Mouse (Mus musculus) hindbrain, embryonic 15.5 days (tissue): Measurements from ENCODE around the gene Raly. TPM values are rescaled to one million over a fixed set of nuclear protein-coding genes. Genes with fewer than 3 reads are reported as not detected.

ENCODE experiments used
- ATAC-seq: fragments of 200-750 bp; cut with Nextera tagmentation; 2 replicates; pipeline ENCODE4 v1.8.0; 2017; ENCODE audit warnings: low read depth, moderate number of reproducible peaks, moderate TSS enrichment; ENCODE audit not compliant: low FRiP score
- H3K27ac ChIP-seq: fragments of 300-500 bp; sonication (generic); replicated peaks from 2 replicates; pipeline ENCODE4 v1.5.1; 2015; ENCODE audit warnings: mild to moderate bottlenecking, inconsistent platforms
- H3K27me3 ChIP-seq: fragments of 300-500 bp; sonication (generic); 2 replicates; pipeline ENCODE4 v1.6.1; 2015; ENCODE audit warnings: control low read depth, inconsistent platforms
- H3K36me3 ChIP-seq: fragments of 300-500 bp; sonication (generic); 2 replicates; pipeline ENCODE4 v1.6.1; 2015; ENCODE audit warnings: control low read depth, inconsistent platforms
- H3K4me1 ChIP-seq: fragments of 300-500 bp; sonication (generic); replicated peaks from 2 replicates; pipeline ENCODE4 v1.6.1; 2015; ENCODE audit warnings: control low read depth, inconsistent platforms
- H3K4me2 ChIP-seq: fragments of 300-500 bp; sonication (generic); 2 replicates; pipeline ENCODE4 v1.6.1; 2015; ENCODE audit warnings: moderate library complexity, mild to moderate bottlenecking, inconsistent platforms
- H3K4me3 ChIP-seq: fragments of 300-500 bp; sonication (generic); 2 replicates; pipeline ENCODE4 v1.5.1; 2015; ENCODE audit warnings: mild to moderate bottlenecking, inconsistent platforms
- H3K9ac ChIP-seq: fragments of 300-500 bp; sonication (generic); 2 replicates; pipeline ENCODE4 v1.6.1; 2015; ENCODE audit warnings: inconsistent platforms
- H3K9me3 ChIP-seq: fragments of 300-500 bp; sonication (generic); 2 replicates; pipeline ENCODE4 v1.6.1; 2016; ENCODE audit warnings: control low read depth, inconsistent platforms
- WGBS: fragments of 180-500 bp; shearing (Covaris S2); methylation state at CpG from one replicate; pipeline ENCODE4 v1.1.7; 2015; 5-methylcytosine and 5-hydroxymethylcytosine counted together
- polyA plus RNA-seq: library from polyadenylated mRNA; unstranded; fragments of >200 nt; fragmentation: Nextera tagmentation; extraction: Ambion mirVana; gene quantifications from 2 replicates; pipeline ENCODE4 v1.2.1, GENCODE M21; 2015

The Raly gene
- polyA plus RNA-seq, 1 experiment from 2014 or later, result 29.4 TPM

- 66% methylated on average over 1 of the region's 1 CpGs for WGBS
- H3K27me3 ChIP-seq, result no peaks in the 10 kb centered on the region
- ATAC-seq, result no peak
Measured at GRCm38 (mm10) chr2:154818599-154818998, 27.7 kb downstream of the Raly start.

GRCm38 (mm10) chr2:154820346-154820745 is 29.4 kb downstream of the Raly start:
- Histone ChIP-seq H3K27me3 (no peaks in the 10 kb centered on the region), H3K4me3 (no peak overlapping the region), H3K9me3 (no peaks in the 10 kb centered on the region), H3K4me1 (peaks cover 17% of the 10 kb centered on the region), H3K36me3 (no peaks in the 10 kb centered on the region), H3K27ac (no peak overlapping the region), H3K9ac (no peak overlapping the region), H3K4me2 (no peak overlapping the region)
- no peak for ATAC-seq
- WGBS, result 94% methylated on average over 1 of the region's 1 CpGs

More at GRCm38 (mm10) chr2:154818599-154818998, 27.7 kb downstream of the Raly start:
- Histone ChIP-seq H3K9me3 (no peaks in the 10 kb centered on the region), H3K4me2 (no peak overlapping the region), H3K9ac (no peak overlapping the region), H3K4me1 (peaks cover 17% of the 10 kb centered on the region), H3K27ac (no peak overlapping the region), H3K4me3 (no peak overlapping the region), H3K36me3 (no peaks in the 10 kb centered on the region)

GRCm38 (mm10) chr2:154826054-154826538 is 35.2 kb downstream of the Raly start:
- H3K4me2 ChIP-seq, result no peak overlapping the region
- H3K36me3 ChIP-seq, result no peaks in the 10 kb centered on the region
- H3K9me3 ChIP-seq, result no peaks in the 10 kb centered on the region
- WGBS, result 90% methylated on average over 1 of the region's 1 CpGs
- H3K4me1 ChIP-seq, result no peaks in the 10 kb centered on the region
- H3K27me3 ChIP-seq, result no peaks in the 10 kb centered on the region
- no peak for ATAC-seq
- no peak overlapping the region for H3K27ac ChIP-seq
- no peak overlapping the region for H3K4me3 ChIP-seq
- H3K9ac ChIP-seq, result no peak overlapping the region

- no peak overlapping the region for H3K27ac ChIP-seq
- peaks cover 3% of the 10 kb centered on the region; the same call in 1 of the 2 replicates for H3K4me1 ChIP-seq
- no peak overlapping the region for H3K4me3 ChIP-seq
- no peaks in the 10 kb centered on the region for H3K36me3 ChIP-seq
- WGBS, result 74% methylated on average over 4 of the region's 4 CpGs
- H3K9ac ChIP-seq, result no peak overlapping the region
- no peaks in the 10 kb centered on the region for H3K9me3 ChIP-seq
- ATAC-seq, result no peak
- no peaks in the 10 kb centered on the region for H3K27me3 ChIP-seq
- no peak overlapping the region for H3K4me2 ChIP-seq
Measured at GRCm38 (mm10) chr2:154827521-154827920, 36.6 kb downstream of the Raly start.

GRCm38 (mm10) chr2:154832471-154832870 is 41.6 kb downstream of the Raly start:
- Histone ChIP-seq H3K27me3 (no peaks in the 10 kb centered on the region), H3K27ac (no peak overlapping the region), H3K4me1 (peaks cover 6% of the 10 kb centered on the region; the same call in 1 of the 2 replicates), H3K4me3 (no peak overlapping the region), H3K9ac (no peak overlapping the region), H3K4me2 (no peak overlapping the region), H3K9me3 (no peaks in the 10 kb centered on the region), H3K36me3 (no peaks in the 10 kb centered on the region)
- ATAC-seq, result no peak
- 49% methylated on average over 4 of the region's 4 CpGs for WGBS

GRCm38 (mm10) chr2:154834149-154834865 is 43.4 kb downstream of the Raly start:
- WGBS, result 92% methylated on average over 6 of the region's 6 CpGs

GRCm38 (mm10) chr2:154836537-154836936 is 45.6 kb downstream of the Raly start:
- ATAC-seq, result no peak
- no peak overlapping the region for H3K4me2 ChIP-seq
- no peak overlapping the region for H3K27ac ChIP-seq
- H3K9ac ChIP-seq, result no peak overlapping the region
- no peak overlapping the region for H3K4me3 ChIP-seq
- H3K4me1 ChIP-seq, result peaks cover 6% of the 10 kb centered on the region; the same call in 1 of the 2 replicates
- H3K9me3 ChIP-seq, result no peaks in the 10 kb centered on the region; the same call in 1 of the 2 replicates
- WGBS, result 87% methylated on average over 2 of the region's 2 CpGs
- H3K27me3 ChIP-seq, result no peaks in the 10 kb centered on the region
- H3K36me3 ChIP-seq, result no peaks in the 10 kb centered on the region

More at GRCm38 (mm10) chr2:154834149-154834865, 43.4 kb downstream of the Raly start:
- Histone ChIP-seq H3K9ac (no peak overlapping the region), H3K9me3 (no peaks in the 10 kb centered on the region), H3K4me2 (no peak overlapping the region), H3K4me3 (no peak overlapping the region), H3K27ac (no peak overlapping the region), H3K4me1 (peaks cover 6% of the 10 kb centered on the region; the same call in 1 of the 2 replicates), H3K36me3 (no peaks in the 10 kb centered on the region), H3K27me3 (no peaks in the 10 kb centered on the region)
- no peak for ATAC-seq

- Histone ChIP-seq H3K4me1 (no peaks in the 10 kb centered on the region), H3K27ac (no peak overlapping the region), H3K4me2 (no peak overlapping the region), H3K36me3 (no peaks in the 10 kb centered on the region), H3K27me3 (no peaks in the 10 kb centered on the region), H3K9me3 (no peaks in the 10 kb centered on the region), H3K9ac (no peak overlapping the region), H3K4me3 (no peak overlapping the region)
- no peak for ATAC-seq
Measured at GRCm38 (mm10) chr2:154848086-154848485, 57.2 kb downstream of the Raly start.

- WGBS, result 91% methylated on average over 1 of the region's 1 CpGs
- Histone ChIP-seq H3K27me3 (no peaks in the 10 kb centered on the region), H3K4me2 (no peak overlapping the region), H3K27ac (no peak overlapping the region), H3K36me3 (no peaks in the 10 kb centered on the region), H3K4me1 (no peaks in the 10 kb centered on the region), H3K9ac (no peak overlapping the region), H3K9me3 (no peaks in the 10 kb centered on the region), H3K4me3 (no peak overlapping the region)
- ATAC-seq, result no peak
Measured at GRCm38 (mm10) chr2:154855383-154855782, 64.5 kb downstream of the Raly start.

- Histone ChIP-seq H3K4me2 (no peak overlapping the region), H3K9ac (no peak overlapping the region), H3K4me3 (no peak overlapping the region), H3K27ac (no peak overlapping the region), H3K4me1 (no peaks in the 10 kb centered on the region), H3K27me3 (no peaks in the 10 kb centered on the region), H3K9me3 (no peaks in the 10 kb centered on the region), H3K36me3 (peaks cover 48% of the 10 kb centered on the region)
- no peak for ATAC-seq
- WGBS, result 93% methylated on average over 13 of the region's 13 CpGs
Measured at GRCm38 (mm10) chr2:154863672-154864071, 72.8 kb downstream of the Raly start.

GRCm38 (mm10) chr2:154865696-154866095 is 74.8 kb downstream of the Raly start:
- H3K36me3 ChIP-seq, result peaks cover 67% of the 10 kb centered on the region
- H3K9ac ChIP-seq, result no peak overlapping the region
- no peak overlapping the region for H3K4me2 ChIP-seq
- 80% methylated on average over 3 of the region's 3 CpGs for WGBS
- ATAC-seq, result no peak
- H3K27me3 ChIP-seq, result no peaks in the 10 kb centered on the region
- no peak overlapping the region for H3K4me3 ChIP-seq
- no peaks in the 10 kb centered on the region for H3K4me1 ChIP-seq
- no peak overlapping the region for H3K27ac ChIP-seq
- no peaks in the 10 kb centered on the region for H3K9me3 ChIP-seq

GRCm38 (mm10) chr2:154868106-154868505 is 77.2 kb downstream of the Raly start:
- WGBS, result 74% methylated on average over 1 of the region's 1 CpGs
- Histone ChIP-seq H3K4me3 (no peak overlapping the region), H3K27me3 (no peaks in the 10 kb centered on the region), H3K9me3 (no peaks in the 10 kb centered on the region), H3K36me3 (peaks cover 74% of the 10 kb centered on the region), H3K4me1 (no peaks in the 10 kb centered on the region), H3K27ac (no peak overlapping the region), H3K9ac (no peak overlapping the region), H3K4me2 (no peak overlapping the region)
- no peak for ATAC-seq
